Mouse (Mus musculus) kidney, embryonic 16.5 days (tissue): ENCODE results near the gene Fmo3. TPM values are rescaled to one million over a fixed set of nuclear protein-coding genes. Genes with fewer than 3 reads are reported as not detected.

ENCODE experiments used
- polyA plus RNA-seq: library from polyadenylated mRNA; unstranded; fragments of >200 nt; fragmentation: Nextera tagmentation; extraction: Ambion mirVana; gene quantifications from 2 replicates; pipeline ENCODE4 v1.2.1, GENCODE M21; 2015

Gene Fmo3
- polyA plus RNA-seq, 1 experiment from 2014 or later = not detected

Other genes starting within 250 kb of the Fmo3 start
- 124 and 144 TPM in 2 replicates for gene Prrc2c, start 244.0 kb downstream of the Fmo3 start, polyA plus RNA-seq
- gene Fmo4, start 170.6 kb downstream of the Fmo3 start, polyA plus RNA-seq = 1.7 and 2.1 TPM in 2 replicates
- 62.7 and 65.9 TPM in 2 replicates for gene Fmo1, start 117.9 kb downstream of the Fmo3 start, polyA plus RNA-seq
- gene Fmo2, start 85.8 kb downstream of the Fmo3 start, polyA plus RNA-seq = 6.5 and 9.3 TPM in 2 replicates
- 0.20 and 0.21 TPM in 2 replicates for gene Fmo6, start 47.0 kb downstream of the Fmo3 start, polyA plus RNA-seq
- gene Mroh9, start 101.1 kb upstream of the Fmo3 start, polyA plus RNA-seq = not detected in 2 replicates